12 mouse cellular contexts compared by ENCODE assay signal in genomic region chr11:26434229-26434628, GRCm38 (mm10).
"Had no signal": no experiment of that assay in that cellular context is flagged by ENCODE, and none has a peak within 500 bp of the region (broad histone marks: within the 10 kb centered on the region; RNA-seq: fewer than 3 reads in every experiment).

No protein-coding gene starts in this region.

- DNase-seq: kidney, adult 2 months; kidney, postnatal 25 days; layer of hippocampus, adult 9-11 months; liver, postnatal 0 days; lung, embryonic 14.5 days; right cerebral cortex, postnatal 25 days; spleen, adult 18-20 months; thymus, postnatal 14 days; thymus, postnatal 4 days had no signal

- ATAC-seq: liver, postnatal 0 days; lung, postnatal 0 days; midbrain, embryonic 13.5 days; midbrain, embryonic 16.5 days had no signal
